Mouse (Mus musculus): Measurements from ENCODE around the gene Tgfb1i1. TPM values are rescaled to one million over a fixed set of nuclear protein-coding genes. Genes with fewer than 3 reads are reported as not detected.

Tgfb1i1 gene
- 20.2 and 23.0 TPM in 2 replicates for total RNA-seq (2021)
- long read RNA-seq, partial matches to known transcripts: 3 of 15 reads
- long read RNA-seq, other reads (novel, unspliced or antisense): 3 of 15 reads

GRCm38 (mm10) chr7:128246496-128247391 lies at the start of gene Tgfb1i1:
TSS of gene Tgfb1i1 (plus strand) at chr7:128246812.
- DNase-seq: peak; percentile 45

- DNase-seq: no peak
These were observed 45.0 kb upstream of the Tgfb1i1 start for GRCm38 (mm10) chr7:128201607-128202006.

GRCm38 (mm10) chr7:128203071-128203470 lies 43.5 kb upstream of the Tgfb1i1 start:
- no peak for DNase-seq

- DNase-seq: no peak
These were observed 42.4 kb upstream of the Tgfb1i1 start for GRCm38 (mm10) chr7:128204179-128204578.

GRCm38 (mm10) chr7:128205695-128206094 lies 40.9 kb upstream of the Tgfb1i1 start:
- no peak for DNase-seq

- no peak for DNase-seq
These were observed 40.5 kb upstream of the Tgfb1i1 start, which contains the start of gene Cox6a2 for GRCm38 (mm10) chr7:128206152-128206551. TSS of gene Cox6a2 (minus strand) at chr7:128206387.

DNA sequence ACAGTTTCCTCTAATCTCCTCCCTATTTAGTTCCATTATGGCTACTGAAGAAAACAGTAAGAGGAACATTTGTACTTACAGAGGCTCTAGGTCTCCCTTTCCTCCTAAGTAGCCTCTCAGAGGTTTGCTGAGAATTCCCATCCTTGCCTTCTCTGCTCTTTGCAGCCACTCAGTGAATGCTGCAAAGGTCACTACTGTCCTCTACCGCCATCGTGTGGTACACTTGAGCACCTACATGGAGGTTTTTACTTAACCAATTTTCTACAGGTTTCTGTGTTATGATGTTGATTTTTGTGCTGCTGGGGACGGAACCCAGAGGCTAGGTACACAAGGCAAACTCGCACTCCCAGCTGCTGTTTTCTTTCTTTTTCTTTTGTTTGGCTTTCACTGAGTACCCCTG lies 38.4 kb upstream of the Tgfb1i1 start:
- DNase-seq: peak; percentile 34

- no peak for DNase-seq
These were observed 36.8 kb upstream of the Tgfb1i1 start for GRCm38 (mm10) chr7:128209826-128210225.

DNA sequence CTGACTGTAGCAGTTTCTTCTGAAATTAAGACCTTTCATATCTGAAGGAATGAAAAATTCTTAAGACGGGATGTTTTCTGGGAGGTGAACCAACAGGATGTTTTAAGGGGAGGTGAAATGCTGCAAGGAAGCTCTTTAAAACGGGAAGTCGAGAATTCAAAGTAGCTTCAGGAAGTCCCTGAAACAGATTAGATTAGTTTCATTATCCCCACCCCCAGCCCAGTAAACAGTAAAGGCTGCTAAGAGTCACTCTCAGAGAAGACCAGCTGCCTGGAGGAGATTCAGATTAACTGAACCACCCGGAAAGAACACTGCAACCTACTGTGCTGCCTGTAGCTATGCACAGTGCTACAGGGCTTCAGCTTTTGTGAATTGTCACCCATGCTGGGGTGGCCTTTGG lies 26.7 kb upstream of the Tgfb1i1 start:
- DNase-seq: no peak

GRCm38 (mm10) chr7:128220936-128221335 lies 25.7 kb upstream of the Tgfb1i1 start:
- DNase-seq: no peak

DNA sequence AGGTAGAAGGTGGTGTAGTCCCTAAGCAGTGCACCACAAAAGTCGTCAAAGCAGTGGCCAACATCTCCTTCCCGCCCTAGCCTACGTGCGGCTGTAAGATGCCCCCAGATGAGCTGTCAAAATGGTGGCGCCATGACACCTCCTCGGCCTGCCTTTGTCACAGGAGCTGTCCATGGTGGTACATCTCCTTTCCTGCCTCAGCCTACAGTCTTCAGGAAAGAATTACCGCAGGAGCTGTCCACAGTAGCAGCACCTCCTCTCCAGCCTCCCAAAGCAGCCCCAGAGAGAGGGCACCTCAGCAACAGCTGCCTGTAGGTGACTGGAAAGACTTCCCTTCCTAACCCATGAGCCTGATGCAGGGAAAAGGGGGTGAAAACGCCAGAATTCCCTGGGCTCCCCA lies 14.9 kb upstream of the Tgfb1i1 start:
- no peak for DNase-seq

- no peak for DNase-seq
These were observed 11.8 kb upstream of the Tgfb1i1 start for GRCm38 (mm10) chr7:128234796-128235195.

GRCm38 (mm10) chr7:128235481-128235880 lies 11.1 kb upstream of the Tgfb1i1 start:
- no peak for DNase-seq

DNA sequence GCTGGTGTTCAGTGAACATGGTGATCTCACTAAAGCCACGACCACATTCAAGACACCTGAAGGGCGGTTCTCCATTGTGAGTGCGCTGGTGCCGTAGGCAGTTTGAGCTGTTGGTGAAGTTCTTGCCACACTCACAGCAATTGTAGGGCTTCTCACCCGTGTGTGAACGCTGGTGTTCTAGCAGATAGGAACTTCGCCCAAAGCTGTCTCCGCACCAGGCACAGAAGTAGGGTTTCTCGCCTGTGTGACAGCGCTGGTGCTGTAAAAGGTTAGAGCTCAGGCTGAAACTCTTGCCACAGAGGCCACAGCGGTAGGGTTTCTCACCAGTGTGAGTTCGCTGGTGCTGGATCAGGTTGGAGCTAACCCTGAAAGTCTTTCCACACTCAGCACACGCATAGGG lies 10.2 kb upstream of the Tgfb1i1 start:
- no peak for DNase-seq

DNA sequence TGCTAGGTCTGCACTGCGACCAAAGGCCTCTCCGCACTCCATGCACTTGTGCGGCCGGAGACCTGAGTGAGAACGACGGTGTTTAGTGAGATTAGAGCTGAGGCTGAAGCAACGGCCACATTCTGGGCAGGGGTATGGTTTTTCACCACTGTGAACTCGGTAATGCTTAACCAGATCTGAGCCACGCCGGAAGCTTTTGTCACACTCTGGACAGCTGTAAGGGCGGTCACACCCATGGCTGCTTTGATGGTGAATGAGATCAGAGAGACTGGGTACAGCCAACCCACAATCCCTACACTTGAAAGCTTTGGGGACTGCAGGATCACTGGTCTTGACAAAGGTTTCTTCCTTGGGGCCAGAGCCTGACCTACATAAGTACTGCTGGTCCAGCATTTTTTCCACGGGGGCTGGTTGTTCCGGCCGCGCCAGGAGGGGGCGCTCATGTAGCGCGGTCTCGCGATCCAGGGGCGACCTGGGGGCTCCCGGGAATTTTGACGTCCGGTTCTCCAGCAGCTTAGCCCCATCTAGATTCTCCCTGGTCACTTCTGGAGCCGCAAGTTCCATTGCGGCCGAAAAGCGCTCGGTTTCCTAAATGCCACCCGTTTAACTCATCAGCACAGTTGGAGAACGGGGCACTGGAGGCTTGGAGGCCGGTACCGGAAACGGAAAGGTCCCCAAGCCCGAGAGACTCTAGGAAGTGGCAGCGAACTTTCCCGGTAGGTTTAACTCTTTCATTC lies 9.6 kb upstream of the Tgfb1i1 start, which contains the start of gene Armc5:
TSS of gene Armc5 (plus strand) at position 487 of the 737 bp plus-strand sequence.
- peak; percentile 86 for DNase-seq

GRCm38 (mm10) chr7:128237593-128237926 lies 9.1 kb upstream of the Tgfb1i1 start:
- DNase-seq: no peak

- DNase-seq: peak; percentile 100
These were observed 8.5 kb upstream of the Tgfb1i1 start, which contains the start of gene 9130023H24Rik for GRCm38 (mm10) chr7:128237927-128238778. TSS of gene 9130023H24Rik (minus strand) at chr7:128238031.

GRCm38 (mm10) chr7:128238991-128239390 lies 7.6 kb upstream of the Tgfb1i1 start:
- DNase-seq: no peak

GRCm38 (mm10) chr7:128240131-128240784 lies 6.4 kb upstream of the Tgfb1i1 start:
- DNase-seq: no peak

DNA sequence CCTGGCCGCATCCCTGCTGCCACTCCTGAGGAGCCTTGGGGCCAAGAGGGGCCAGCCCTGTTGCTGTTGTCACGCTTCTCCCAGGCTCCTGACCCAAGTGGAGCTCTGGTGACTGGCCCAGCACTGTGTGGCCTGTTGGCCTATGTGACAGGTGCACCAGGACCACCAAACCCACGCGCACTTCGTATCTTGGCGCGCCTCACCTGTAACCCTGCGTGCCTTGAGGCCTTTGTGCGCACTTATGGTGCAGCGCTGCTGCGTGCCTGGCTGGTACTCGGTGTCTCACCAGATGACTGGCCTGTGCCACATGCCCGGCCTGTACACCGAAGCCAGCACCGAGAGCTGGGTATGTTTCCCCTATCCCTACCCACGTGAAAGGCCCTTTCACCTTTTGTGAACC lies 4.3 kb upstream of the Tgfb1i1 start:
- DNase-seq: no peak

DNA sequence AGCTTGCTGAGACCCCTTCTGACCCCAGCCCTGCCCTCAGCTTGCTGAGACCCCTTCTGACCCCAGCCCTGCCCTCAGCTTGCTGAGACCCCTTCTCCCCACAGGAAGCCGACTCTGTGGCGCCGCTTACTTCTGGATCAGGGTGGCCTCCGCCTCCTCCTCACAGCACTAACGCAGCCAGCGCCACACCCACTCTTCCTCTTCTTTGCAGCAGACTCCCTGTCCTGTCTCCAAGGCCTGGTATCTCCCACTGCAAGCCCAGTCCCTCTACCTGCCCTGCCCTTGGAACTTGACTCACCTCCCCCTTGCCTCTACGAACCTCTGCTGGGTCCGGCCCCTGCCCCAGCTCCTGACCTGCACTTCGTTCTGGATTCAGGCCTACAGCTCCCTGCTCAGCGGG lies 2.7 kb upstream of the Tgfb1i1 start:
- no peak for DNase-seq

All from adrenal gland, postnatal 25 days (tissue).